Mouse (Mus musculus) forebrain, embryonic 14.5 days (tissue): ENCODE measurements at regions not wholly inside any gene's neighbourhood (a gene's known extent, or its start where the extent isn't known, plus 50 kb on each side); places are given as distances from the start of the nearest gene placed in this dataset.

Experiments
- ATAC-seq: fragments of 200-750 bp; cut with Nextera tagmentation; 2 replicates; pipeline ENCODE4 v1.8.0; 2017; ENCODE audit warnings: mild to moderate bottlenecking, moderate library complexity
- DNase-seq: peaks from one replicate; pipeline ENCODE4 v3.0.0-alpha.2; 2015; ENCODE audit warnings: low spot score
- H3K27ac ChIP-seq: fragments of 300-500 bp; sonication (generic); 2 replicates; pipeline ENCODE4 v1.5.1; 2014; ENCODE audit warnings: low read depth, mild to moderate bottlenecking, control low read depth, low read length, moderate library complexity
- H3K27me3 ChIP-seq: fragments of 300-500 bp; sonication (generic); replicated peaks from 2 replicates; pipeline ENCODE4 v1.6.1; 2014; ENCODE audit warnings: low read length, control low read depth, mixed read lengths; ENCODE audit not compliant: control insufficient read depth, insufficient read depth
- H3K36me3 ChIP-seq: fragments of 300-500 bp; sonication (generic); 2 replicates; pipeline ENCODE4 v1.6.1; 2014; ENCODE audit warnings: low read length, control low read depth; ENCODE audit not compliant: control insufficient read depth, insufficient read depth
- H3K4me1 ChIP-seq: fragments of 300-500 bp; sonication (generic); 2 replicates; pipeline ENCODE4 v1.6.1; 2014; ENCODE audit warnings: antibody characterized with exemption, low read length, control low read depth; ENCODE audit not compliant: control insufficient read depth, insufficient read depth
- H3K4me2 ChIP-seq: fragments of 300-500 bp; sonication (generic); 2 replicates; pipeline ENCODE4 v1.6.1; 2014; ENCODE audit warnings: mild to moderate bottlenecking, control low read depth, low read length
- H3K4me3 ChIP-seq: fragments of 300-500 bp; sonication (generic); 2 replicates; pipeline ENCODE4 v1.5.1; 2014; ENCODE audit warnings: low read depth, low read length, control low read depth
- H3K9ac ChIP-seq: fragments of 300-500 bp; sonication (generic); 2 replicates; pipeline ENCODE4 v1.6.1; 2014; ENCODE audit warnings: mild to moderate bottlenecking, low read length, control low read depth, moderate library complexity
- H3K9me3 ChIP-seq: fragments of 300-500 bp; sonication (generic); replicated peaks from 2 replicates; pipeline ENCODE4 v1.6.1; 2016; ENCODE audit warnings: low read length, control low read depth, mixed read lengths; ENCODE audit not compliant: control insufficient read depth
- WGBS: fragments of 180-500 bp; shearing (Covaris S2); extraction: QIAGEN DNeasy Blood & Tissue Kit; methylation state at CpG from one replicate; pipeline ENCODE4 v1.1.7; 2014; 5-methylcytosine and 5-hydroxymethylcytosine counted together

GRCm38 (mm10) chr8:79587258-79587657 is 52.2 kb upstream of the Otud4 start:
- H3K9me3 ChIP-seq: no peaks in the 10 kb centered on the region
- ATAC-seq (no peak), DNase-seq (peak; percentile 63)
- no peak overlapping the region for H3K27ac ChIP-seq
- no peak overlapping the region for H3K4me2 ChIP-seq
- WGBS: 29% methylated on average over 1 of the region's 1 CpGs
- H3K9ac ChIP-seq: no peak overlapping the region
- no peaks in the 10 kb centered on the region for H3K27me3 ChIP-seq
- no peak overlapping the region for H3K4me3 ChIP-seq
- no peaks in the 10 kb centered on the region for H3K4me1 ChIP-seq
- H3K36me3 ChIP-seq: no peaks in the 10 kb centered on the region

GRCm38 (mm10) chr8:79584966-79585365 is 54.5 kb upstream of the Otud4 start:
- Histone ChIP-seq H3K9me3 (no peaks in the 10 kb centered on the region), H3K4me3 (no peak overlapping the region), H3K27me3 (no peaks in the 10 kb centered on the region), H3K27ac (no peak overlapping the region), H3K36me3 (no peaks in the 10 kb centered on the region), H3K4me2 (no peak overlapping the region), H3K9ac (no peak overlapping the region), H3K4me1 (no peaks in the 10 kb centered on the region)
- WGBS: 43% methylated on average over 3 of the region's 3 CpGs
- DNase-seq (peak; percentile 80), ATAC-seq (no peak; the same call in 1 of the 2 replicates)

- H3K9ac ChIP-seq: no peak overlapping the region
- no peak overlapping the region for H3K4me3 ChIP-seq
- H3K9me3 ChIP-seq: no peaks in the 10 kb centered on the region
- 36% methylated on average over 6 of the region's 6 CpGs for WGBS
- DNase-seq: no peak
- ATAC-seq: no peak
- no peaks in the 10 kb centered on the region for H3K4me1 ChIP-seq
- H3K36me3 ChIP-seq: no peaks in the 10 kb centered on the region
- H3K4me2 ChIP-seq: no peak overlapping the region
- no peak overlapping the region for H3K27ac ChIP-seq
- no peaks in the 10 kb centered on the region for H3K27me3 ChIP-seq
Measured at GRCm38 (mm10) chr8:79583326-79583725, 56.1 kb upstream of the Otud4 start.

- no peaks in the 10 kb centered on the region for H3K4me1 ChIP-seq
- no peak overlapping the region for H3K27ac ChIP-seq
- H3K9ac ChIP-seq: no peak overlapping the region
- H3K27me3 ChIP-seq: no peaks in the 10 kb centered on the region
- no peak overlapping the region for H3K4me3 ChIP-seq
- H3K9me3 ChIP-seq: no peaks in the 10 kb centered on the region
- WGBS: 81% methylated on average over 2 of the region's 2 CpGs
- ATAC-seq (no peak), DNase-seq (no peak)
- no peak overlapping the region for H3K4me2 ChIP-seq
- no peaks in the 10 kb centered on the region for H3K36me3 ChIP-seq
Measured at GRCm38 (mm10) chr8:79582195-79582594, 57.2 kb upstream of the Otud4 start.

- WGBS: 85% methylated on average over 7 of the region's 7 CpGs
- no peak for ATAC-seq
Measured at GRCm38 (mm10) chr8:79576086-79576485, 63.3 kb upstream of the Otud4 start.

GRCm38 (mm10) chr8:79575175-79575734 is 64.2 kb upstream of the Otud4 start:
- no peaks in the 10 kb centered on the region for H3K36me3 ChIP-seq
- H3K9me3 ChIP-seq: no peaks in the 10 kb centered on the region
- DNase-seq (no peak), ATAC-seq (no peak)
- H3K9ac ChIP-seq: no peak overlapping the region
- H3K4me3 ChIP-seq: no peak overlapping the region
- no peak overlapping the region for H3K27ac ChIP-seq
- WGBS: 53% methylated on average over 2 of the region's 2 CpGs
- no peaks in the 10 kb centered on the region for H3K4me1 ChIP-seq
- H3K4me2 ChIP-seq: no peak overlapping the region
- H3K27me3 ChIP-seq: no peaks in the 10 kb centered on the region

More at GRCm38 (mm10) chr8:79576086-79576485, 63.3 kb upstream of the Otud4 start:
- no peak overlapping the region for H3K4me2 ChIP-seq
- no peaks in the 10 kb centered on the region for H3K4me1 ChIP-seq
- no peaks in the 10 kb centered on the region for H3K36me3 ChIP-seq
- H3K9ac ChIP-seq: no peak overlapping the region
- no peak overlapping the region for H3K27ac ChIP-seq
- no peak overlapping the region for H3K4me3 ChIP-seq
- no peaks in the 10 kb centered on the region for H3K9me3 ChIP-seq
- no peak for DNase-seq
- H3K27me3 ChIP-seq: no peaks in the 10 kb centered on the region

- WGBS: 88% methylated on average over 7 of the region's 7 CpGs
- no peaks in the 10 kb centered on the region for H3K36me3 ChIP-seq
- no peak for ATAC-seq
- H3K9ac ChIP-seq: no peak overlapping the region
- no peaks in the 10 kb centered on the region for H3K27me3 ChIP-seq
- no peaks in the 10 kb centered on the region for H3K9me3 ChIP-seq
- H3K4me1 ChIP-seq: no peaks in the 10 kb centered on the region
- no peak for DNase-seq
- no peak overlapping the region for H3K4me3 ChIP-seq
- H3K27ac ChIP-seq: no peak overlapping the region
- no peak overlapping the region for H3K4me2 ChIP-seq
Measured at GRCm38 (mm10) chr8:79573491-79573890, 65.9 kb upstream of the Otud4 start.

- Histone ChIP-seq H3K4me2 (no peak overlapping the region), H3K9ac (no peak overlapping the region), H3K36me3 (no peaks in the 10 kb centered on the region), H3K27ac (no peak overlapping the region), H3K27me3 (no peaks in the 10 kb centered on the region), H3K4me1 (no peaks in the 10 kb centered on the region), H3K9me3 (no peaks in the 10 kb centered on the region), H3K4me3 (no peak overlapping the region)
- ATAC-seq (no peak), DNase-seq (no peak)
- WGBS: 94% methylated on average over 5 of the region's 5 CpGs
Measured at GRCm38 (mm10) chr8:79572526-79572925, 66.9 kb upstream of the Otud4 start.

GRCm38 (mm10) chr8:79563101-79563500 is 76.3 kb upstream of the Otud4 start:
- H3K27ac ChIP-seq: no peak overlapping the region
- no peaks in the 10 kb centered on the region for H3K36me3 ChIP-seq
- H3K9me3 ChIP-seq: no peaks in the 10 kb centered on the region
- H3K27me3 ChIP-seq: no peaks in the 10 kb centered on the region
- no peak overlapping the region for H3K4me3 ChIP-seq
- no peak overlapping the region for H3K4me2 ChIP-seq
- H3K4me1 ChIP-seq: 0 out of 2 replicates have a peak, but pooled peaks cover 2% of the 10 kb centered on the region
- H3K9ac ChIP-seq: no peak overlapping the region
- 80% methylated on average over 6 of the region's 6 CpGs for WGBS
- DNase-seq (no peak), ATAC-seq (no peak)
